Mouse (Mus musculus) stomach, embryonic 15.5 days (tissue): ENCODE measurements around the gene Ubqlnl. TPM values are rescaled to one million over a fixed set of nuclear protein-coding genes. Genes with fewer than 3 reads are reported as not detected.

Source experiments
- ATAC-seq: fragments of 200-750 bp; cut with Nextera tagmentation; 2 replicates; pipeline ENCODE4 v1.8.0; 2017; ENCODE audit warnings: low read depth, moderate number of reproducible peaks, moderate TSS enrichment; ENCODE audit not compliant: insufficient read depth, low FRiP score
- H3K27ac ChIP-seq: fragments of 300-500 bp; sonication (generic); 2 replicates; pipeline ENCODE4 v1.5.1; 2015; ENCODE audit warnings: mild to moderate bottlenecking, inconsistent platforms
- H3K27me3 ChIP-seq: fragments of 300-500 bp; sonication (generic); replicated peaks from 2 replicates; pipeline ENCODE4 v1.6.1; 2015; ENCODE audit warnings: inconsistent platforms
- H3K36me3 ChIP-seq: fragments of 300-500 bp; sonication (generic); 2 replicates; pipeline ENCODE4 v1.6.1; 2015; ENCODE audit warnings: inconsistent platforms
- H3K4me1 ChIP-seq: fragments of 300-500 bp; sonication (generic); 2 replicates; pipeline ENCODE4 v1.6.1; 2015; ENCODE audit warnings: inconsistent platforms
- H3K4me2 ChIP-seq: fragments of 300-500 bp; sonication (generic); 2 replicates; pipeline ENCODE4 v1.6.1; 2015; ENCODE audit warnings: mild to moderate bottlenecking, inconsistent platforms
- H3K4me3 ChIP-seq: fragments of 300-500 bp; sonication (generic); replicated peaks from 2 replicates; pipeline ENCODE4 v1.5.1; 2015; ENCODE audit warnings: inconsistent platforms
- H3K9ac ChIP-seq: fragments of 300-500 bp; sonication (generic); 2 replicates; pipeline ENCODE4 v1.6.1; 2015; ENCODE audit warnings: inconsistent platforms
- H3K9me3 ChIP-seq: fragments of 300-500 bp; sonication (generic); 2 replicates; pipeline ENCODE4 v1.6.1; 2016; ENCODE audit warnings: inconsistent platforms
- WGBS: fragments of 180-500 bp; shearing (Covaris S2); methylation state at CpG from one replicate; pipeline ENCODE4 v1.1.7; 2015; 5-methylcytosine and 5-hydroxymethylcytosine counted together
- polyA plus RNA-seq: library from polyadenylated mRNA; unstranded; fragments of >200 nt; fragmentation: Nextera tagmentation; extraction: Ambion mirVana; gene quantifications from 2 replicates; pipeline ENCODE4 v1.2.1, GENCODE M21; 2015

Gene Ubqlnl
- polyA plus RNA-seq, 1 experiment from 2014 or later = not detected

DNA sequence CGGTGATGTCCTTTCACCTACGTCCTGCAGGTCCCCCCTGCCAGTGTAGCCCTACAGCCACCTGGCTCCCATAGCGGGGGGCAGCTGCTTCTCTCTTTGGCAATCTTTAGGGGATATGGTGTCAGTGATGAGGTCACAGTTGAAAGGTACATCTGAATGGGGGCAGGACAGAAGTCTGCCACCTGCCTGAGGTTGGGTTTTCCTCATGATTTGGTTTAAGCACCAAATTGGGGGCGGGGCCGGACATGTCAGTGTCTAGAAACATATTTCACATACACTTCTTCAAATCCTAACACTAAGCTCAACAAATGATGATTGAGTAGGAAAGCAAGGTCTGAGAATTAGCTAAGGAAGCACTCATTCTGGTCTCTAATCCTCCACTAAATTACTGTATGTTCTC, 20.6 kb downstream of the Ubqlnl start, which contains the start of gene Ubqln5:
TSS of gene Ubqln5 (minus strand) at position 101 of the 400 bp plus-strand sequence.
- Histone ChIP-seq H3K36me3 (no peaks in the 10 kb centered on the region), H3K4me2 (no peak within 1 kb of the TSS), H3K4me1 (no peaks in the 10 kb centered on the region), H3K9me3 (no peaks in the 10 kb centered on the region), H3K4me3 (no peak within 1 kb of the TSS), H3K9ac (no peak within 1 kb of the TSS), H3K27me3 (no peaks in the 10 kb centered on the region), H3K27ac (no peak within 1 kb of the TSS)
- no peak for ATAC-seq
- WGBS = 96% methylated on average over 5 of the region's 5 CpGs

DNA sequence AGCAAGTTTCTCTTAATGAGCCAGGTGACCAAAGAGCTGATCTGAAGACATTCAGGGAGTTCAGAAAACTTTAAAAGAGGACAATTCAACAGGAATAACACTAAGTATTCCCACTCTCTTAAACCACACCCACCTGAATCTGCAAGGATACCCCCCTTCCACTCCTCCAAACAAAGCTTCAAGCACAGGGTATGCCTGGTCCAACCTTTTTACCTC, 45.7 kb downstream of the Ubqlnl start, which contains the start of gene Olfr646:
TSS of gene Olfr646 (plus strand) at position 117 of the 216 bp plus-strand sequence.
- ATAC-seq = no peak

DNA sequence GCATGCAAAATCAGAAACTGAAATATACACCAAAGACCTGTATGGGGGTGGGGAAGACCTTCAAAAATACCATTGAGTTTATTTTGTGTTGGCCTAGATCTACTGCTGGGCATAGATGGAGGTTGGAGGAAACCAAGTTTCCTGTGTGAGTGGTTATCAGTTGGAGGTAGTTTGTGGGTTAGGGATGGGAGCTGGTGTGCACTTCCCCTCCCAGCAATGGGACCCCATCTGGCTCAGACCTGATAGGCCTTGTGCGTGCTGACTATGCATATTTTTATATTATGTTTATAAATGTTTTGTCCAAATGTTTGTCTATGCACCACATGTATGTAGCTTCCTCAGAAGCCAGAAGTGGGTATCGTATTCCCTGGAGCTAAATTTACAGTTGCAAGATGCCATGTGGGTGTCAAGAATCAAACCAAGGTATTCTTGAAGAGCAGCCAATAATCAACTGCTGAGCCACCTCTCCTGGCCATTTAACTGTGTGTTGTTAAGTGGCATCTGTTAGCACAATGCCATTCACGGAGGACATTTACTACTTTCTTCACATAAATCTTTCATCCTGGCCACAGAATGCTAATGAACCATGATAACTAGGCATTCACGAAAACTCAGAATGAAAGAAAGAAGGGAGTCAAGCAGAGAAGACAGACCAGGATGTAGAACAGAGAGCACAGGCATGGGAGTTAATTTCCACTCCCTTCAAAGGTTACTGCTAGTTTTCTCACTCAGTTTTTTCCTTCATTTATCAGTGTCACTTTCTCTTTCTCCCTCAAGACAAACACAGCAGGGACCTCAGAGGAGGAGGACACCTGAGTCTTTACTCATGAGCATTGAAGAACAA, 46.2 kb downstream of the Ubqlnl start:
- ATAC-seq = no peak
- H3K9ac ChIP-seq = no peak overlapping the region
- 56% methylated on average over 4 of the region's 4 CpGs for WGBS
- no peaks in the 10 kb centered on the region for H3K27me3 ChIP-seq
- H3K27ac ChIP-seq = no peak overlapping the region
- no peaks in the 10 kb centered on the region for H3K36me3 ChIP-seq
- no peak overlapping the region for H3K4me2 ChIP-seq
- H3K4me1 ChIP-seq = no peaks in the 10 kb centered on the region
- no peaks in the 10 kb centered on the region for H3K9me3 ChIP-seq
- H3K4me3 ChIP-seq = no peak overlapping the region

More for the DNA sequence above, 45.7 kb downstream of the Ubqlnl start, which contains the start of gene Olfr646:
- Histone ChIP-seq H3K27ac (no peak within 1 kb of the TSS), H3K9me3 (no peaks in the 10 kb centered on the region), H3K9ac (no peak within 1 kb of the TSS), H3K27me3 (no peaks in the 10 kb centered on the region), H3K4me1 (no peaks in the 10 kb centered on the region), H3K4me3 (no peak within 1 kb of the TSS), H3K36me3 (no peaks in the 10 kb centered on the region), H3K4me2 (no peak within 1 kb of the TSS)

Other genes with a start within 250 kb of the Ubqlnl start
- not detected in 2 replicates for gene Olfr65, start 247.1 kb downstream of the Ubqlnl start, polyA plus RNA-seq
- not detected in 2 replicates for gene Olfr631, start 221.7 kb downstream of the Ubqlnl start, polyA plus RNA-seq
- not detected in 2 replicates for gene Olfr632, start 216.2 kb downstream of the Ubqlnl start, polyA plus RNA-seq
- not detected in 2 replicates for gene Olfr633, start 206.1 kb downstream of the Ubqlnl start, polyA plus RNA-seq
- not detected in 2 replicates for gene Olfr635, start 179.4 kb downstream of the Ubqlnl start, polyA plus RNA-seq
- not detected in 2 replicates for gene Olfr638, start 151.8 kb downstream of the Ubqlnl start, polyA plus RNA-seq
- not detected in 2 replicates for gene Olfr639, start 133.3 kb downstream of the Ubqlnl start, polyA plus RNA-seq
- gene Olfr640, start 125.0 kb downstream of the Ubqlnl start, polyA plus RNA-seq = not detected in 2 replicates
- not detected in 2 replicates for gene Olfr641, start 115.1 kb downstream of the Ubqlnl start, polyA plus RNA-seq
- gene Olfr642, start 97.9 kb downstream of the Ubqlnl start, polyA plus RNA-seq = not detected in 2 replicates
- gene 4930516K23Rik, start 89.1 kb downstream of the Ubqlnl start, polyA plus RNA-seq = not detected in 2 replicates
- not detected in 2 replicates for gene Olfr644, start 78.7 kb downstream of the Ubqlnl start, polyA plus RNA-seq
- not detected in 2 replicates for gene Olfr645, start 65.1 kb downstream of the Ubqlnl start, polyA plus RNA-seq
- not detected in 2 replicates for gene Olfr646, start 45.7 kb downstream of the Ubqlnl start, polyA plus RNA-seq
- not detected in 2 replicates for gene Ubqln5, start 20.7 kb downstream of the Ubqlnl start, polyA plus RNA-seq
- gene Olfr643, start 13.2 kb downstream of the Ubqlnl start, polyA plus RNA-seq = not detected in 2 replicates
- gene Ubqln3, start 7.3 kb downstream of the Ubqlnl start, polyA plus RNA-seq = not detected in 2 replicates
- gene Olfm5, start 14.3 kb upstream of the Ubqlnl start, polyA plus RNA-seq = not detected in 2 replicates
- gene Olfr648, start 32.8 kb upstream of the Ubqlnl start, polyA plus RNA-seq = 0.24 and 0.26 TPM in 2 replicates
- gene Olfr649, start 45.4 kb upstream of the Ubqlnl start, polyA plus RNA-seq = not detected in 2 replicates
- 0.97 and 1.1 TPM in 2 replicates for gene Trim6, start 68.2 kb upstream of the Ubqlnl start, polyA plus RNA-seq
- gene Trim34a, start 93.9 kb upstream of the Ubqlnl start, polyA plus RNA-seq = 2.1 and 2.4 TPM in 2 replicates
- 0.50 and 0.61 TPM in 2 replicates for gene Trim5, start 137.5 kb upstream of the Ubqlnl start, polyA plus RNA-seq
- 6.2 TPM in 2 replicates for gene Trim12a, start 164.9 kb upstream of the Ubqlnl start, polyA plus RNA-seq
- gene Trim34b, start 178.9 kb upstream of the Ubqlnl start, polyA plus RNA-seq = 0.06 TPM in 1 of 2 replicates, not detected in the other
- gene Trim12c, start 202.8 kb upstream of the Ubqlnl start, polyA plus RNA-seq = 2.4 and 2.5 TPM in 2 replicates
- 0.19 and 0.33 TPM in 2 replicates for gene Trim30b, start 219.3 kb upstream of the Ubqlnl start, polyA plus RNA-seq